Mouse (Mus musculus) C2C12 (cell line): ENCODE measurements around the gene Mroh3.

Experiments
- CEBPB ChIP-seq: IDR thresholded peaks from one replicate; pipeline ENCODE4 v1.6.1; 2011; ENCODE audit warnings: low read depth, mild to moderate bottlenecking, control low read depth, moderate library complexity
- CTCF ChIP-seq: IDR thresholded peaks from one replicate; pipeline ENCODE4 v1.5.1; 2011; ENCODE audit not compliant: control insufficient read depth, insufficient read depth, insufficient read length
- FOSL1 ChIP-seq: IDR thresholded peaks from one replicate; pipeline ENCODE4 v1.8.0; 2011; ENCODE audit warnings: mild to moderate bottlenecking, low read length; ENCODE audit not compliant: poor library complexity, insufficient read depth, severe bottlenecking
- MAX ChIP-seq: IDR thresholded peaks from one replicate; pipeline ENCODE4 v1.6.1; 2011; ENCODE audit warnings: mild to moderate bottlenecking, control low read depth
- MYOD1 ChIP-seq: IDR thresholded peaks from one replicate; pipeline ENCODE4 v1.6.1; 2011; ENCODE audit warnings: low read depth; ENCODE audit not compliant: control insufficient read depth, insufficient read length
- MYOG ChIP-seq: IDR thresholded peaks from one replicate; pipeline ENCODE4 v1.6.1; 2011; ENCODE audit not compliant: control insufficient read depth, insufficient read length; ENCODE audit errors: extremely low read depth
- USF1 ChIP-seq: IDR thresholded peaks from one replicate; pipeline ENCODE4 v1.6.1; 2011; ENCODE audit warnings: low read depth, mild to moderate bottlenecking, control low read depth, moderate library complexity

GRCm38 (mm10) chr1:136175183-136175582 lies 37.4 kb downstream of the Mroh3 start:
- TF ChIP-seq CTCF (peak; percentile 14), CEBPB (no peak), USF1 (no peak), MYOD1 (no peak), FOSL1 (no peak), MAX (no peak), MYOG (no peak)
